Mouse (Mus musculus) erythroblast, adult 5-6 weeks (primary cell): ENCODE data around the gene Higd2a. TPM values are rescaled to one million over a fixed set of nuclear protein-coding genes. Genes with fewer than 3 reads are reported as not detected.

ENCODE experiments used
- ATAC-seq: replicated peaks from 2 replicates; pipeline ENCODE4 v1.8.0; 2016; ENCODE audit warnings: moderate number of reproducible peaks, mild to moderate bottlenecking, moderate TSS enrichment, inconsistent platforms; ENCODE audit not compliant: poor library complexity, low FRiP score, severe bottlenecking
- total RNA-seq, 2 experiments: library from RNA; stranded (forward) in 1 of 2; stranded (reverse) in 1 of 2; fragments of 150-400 nt in 1 of 2; fragments of 200-764, 138-1000 nt in 1 of 2; gene quantifications; 2 replicates each; pipeline versions ENCODE4 v1.2.3 to v1.2.4; 2015 to 2017; ENCODE audit warnings: low replicate concordance in 2 of 2

Gene Higd2a
- total RNA-seq (2015; ENCODE audit: low replicate concordance) = 32.1 and 54.3 TPM in 2 replicates
- total RNA-seq (2017; ENCODE audit: low replicate concordance) = 8.4 and 17.1 TPM in 2 replicates

DNA sequence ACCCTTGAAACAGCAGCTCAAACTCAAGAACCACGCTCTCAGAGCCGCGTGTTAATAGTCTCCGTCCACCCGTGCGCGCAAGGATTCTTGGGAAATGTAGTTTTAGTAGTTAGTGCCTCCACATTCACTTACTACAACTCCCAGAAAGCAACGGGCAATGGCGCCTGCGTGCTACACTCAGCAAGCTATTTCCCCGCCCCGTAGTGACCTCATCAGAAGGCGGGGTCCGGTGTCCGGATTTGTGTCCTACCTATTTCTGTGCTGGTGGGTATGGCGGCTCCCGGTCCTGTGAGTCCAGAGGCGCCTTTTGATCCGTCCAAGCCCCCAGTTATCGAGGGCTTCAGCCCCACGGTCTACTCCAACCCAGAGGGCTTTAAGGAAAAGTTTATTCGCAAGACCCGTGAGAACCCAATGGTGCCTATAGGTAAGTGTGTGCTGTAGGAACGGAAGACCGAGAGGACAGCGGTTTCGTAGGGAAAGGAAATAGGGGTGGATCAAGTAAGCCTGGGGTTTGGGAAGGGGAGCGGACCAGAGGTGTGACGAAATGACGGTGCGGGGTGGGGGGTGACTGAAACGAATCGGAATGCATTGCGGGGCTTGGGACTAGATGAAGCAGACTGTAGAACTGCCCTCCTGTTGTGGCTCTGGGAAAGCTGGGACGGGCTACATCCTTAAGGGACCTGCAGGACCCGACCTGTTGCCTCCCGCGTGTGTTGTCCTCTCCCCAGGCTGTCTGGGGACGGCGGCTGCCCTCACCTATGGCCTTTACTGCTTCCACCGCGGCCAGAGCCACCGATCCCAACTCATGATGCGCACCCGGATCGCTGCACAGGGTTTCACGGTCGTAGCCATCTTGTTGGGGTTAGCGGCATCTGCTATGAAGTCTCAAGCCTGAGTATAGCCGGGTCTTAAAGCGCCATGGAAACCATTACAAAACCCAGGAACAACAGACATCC, at the start of gene Higd2a, which contains the start of gene Nop16:
Higd2a (plus strand) TSS at position 212 of the 956 bp plus-strand sequence.
Nop16 (minus strand) TSS at position 95 of the 956 bp plus-strand sequence.
- peak; percentile 96 for ATAC-seq

DNA sequence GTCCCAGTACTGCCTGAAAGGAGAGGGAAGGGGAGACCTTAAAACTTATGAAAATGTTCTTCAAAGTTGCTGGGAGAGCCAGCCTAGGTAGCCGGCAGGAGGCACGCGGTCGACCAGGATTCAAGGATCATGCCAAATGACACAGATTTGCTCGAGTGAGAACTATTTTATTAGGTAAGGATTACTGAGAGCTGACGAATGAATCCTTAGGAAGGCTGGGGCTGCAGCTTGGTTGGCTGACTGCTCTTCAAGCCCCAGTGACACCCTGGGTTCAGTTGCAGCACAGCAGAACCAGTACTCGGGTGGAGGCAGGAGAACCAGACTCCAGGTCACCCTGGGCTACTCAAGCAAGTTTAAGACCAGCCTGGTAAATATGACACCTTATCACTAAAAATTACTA, 42.0 kb upstream of the Higd2a start:
- ATAC-seq = no peak

DNA sequence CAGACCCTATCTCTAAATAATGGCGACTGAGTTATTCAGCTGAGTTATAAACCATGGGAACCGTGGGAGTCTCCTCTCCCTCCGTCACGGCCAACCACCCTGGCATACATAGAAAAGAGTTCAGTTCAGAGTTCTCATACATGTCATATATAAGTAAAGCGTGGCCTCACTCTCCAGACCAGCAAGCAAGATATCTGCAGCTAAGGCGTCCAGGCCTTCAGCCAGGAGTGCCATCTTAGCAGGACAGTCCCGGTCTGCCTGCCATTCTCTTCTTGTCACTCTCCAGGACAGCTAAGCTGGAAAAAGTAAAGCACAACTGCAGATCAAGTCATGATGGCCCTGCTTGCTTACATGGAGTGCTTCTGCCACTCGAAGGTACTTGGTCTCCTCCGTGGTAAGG, 33.8 kb upstream of the Higd2a start:
- no peak for ATAC-seq

DNA sequence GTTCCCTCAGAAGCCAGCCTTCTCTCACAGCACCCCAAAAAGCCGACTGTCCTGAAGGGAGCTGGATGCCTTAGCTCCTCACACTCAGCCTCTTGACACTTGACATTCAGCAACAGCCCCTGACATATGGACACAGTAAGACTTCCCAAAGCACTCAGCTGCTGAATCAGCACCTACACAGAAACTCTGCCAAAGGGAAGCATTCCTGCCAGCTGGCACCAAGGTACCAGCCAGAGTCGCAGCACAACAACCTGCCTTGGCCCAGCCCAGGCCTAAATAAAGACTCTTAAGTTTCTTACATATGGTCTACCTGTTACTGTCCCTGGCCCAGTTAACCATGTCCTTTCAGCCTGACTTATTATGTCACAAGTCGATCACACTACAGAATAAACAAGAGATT, 33.2 kb upstream of the Higd2a start:
- no peak for ATAC-seq

DNA sequence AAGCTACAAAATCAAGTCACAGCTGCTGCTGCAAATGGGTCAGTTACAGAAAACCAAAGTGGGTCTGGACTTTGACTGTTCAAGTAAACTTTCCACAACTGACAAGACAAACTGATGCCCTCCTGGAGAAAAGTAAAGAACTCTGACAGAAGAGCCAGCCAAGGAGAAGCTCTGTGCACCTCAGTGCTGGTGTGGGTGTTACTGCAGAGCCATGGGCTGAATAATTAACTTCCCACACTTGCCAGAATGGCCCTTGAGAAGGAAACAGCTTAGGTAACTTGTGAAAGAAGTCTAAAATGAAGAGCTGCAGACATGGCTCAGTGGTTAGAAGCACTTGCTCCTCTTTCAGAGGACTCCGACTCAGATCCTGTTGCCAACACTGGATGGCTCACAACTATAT, 32.4 kb upstream of the Higd2a start:
- no peak for ATAC-seq

DNA sequence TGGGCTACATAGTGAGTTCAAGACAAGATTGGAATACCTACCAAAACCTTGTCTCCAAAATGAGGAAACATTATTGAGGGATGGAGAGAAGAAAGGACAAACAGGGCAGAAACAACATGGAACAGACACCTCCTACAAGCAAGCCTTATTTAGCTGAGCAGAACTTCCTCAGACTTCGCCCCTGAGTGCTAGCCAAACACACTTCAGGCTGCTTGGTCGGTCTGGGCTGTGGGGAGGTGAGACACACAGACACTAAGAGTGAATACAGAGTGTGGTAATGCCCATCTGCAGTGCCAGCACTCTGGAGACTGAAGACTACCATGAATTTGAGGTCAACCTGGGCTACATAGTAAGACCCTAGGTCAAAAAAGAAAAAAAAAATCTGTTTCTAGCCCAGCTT, 30.4 kb upstream of the Higd2a start:
- ATAC-seq = no peak

DNA sequence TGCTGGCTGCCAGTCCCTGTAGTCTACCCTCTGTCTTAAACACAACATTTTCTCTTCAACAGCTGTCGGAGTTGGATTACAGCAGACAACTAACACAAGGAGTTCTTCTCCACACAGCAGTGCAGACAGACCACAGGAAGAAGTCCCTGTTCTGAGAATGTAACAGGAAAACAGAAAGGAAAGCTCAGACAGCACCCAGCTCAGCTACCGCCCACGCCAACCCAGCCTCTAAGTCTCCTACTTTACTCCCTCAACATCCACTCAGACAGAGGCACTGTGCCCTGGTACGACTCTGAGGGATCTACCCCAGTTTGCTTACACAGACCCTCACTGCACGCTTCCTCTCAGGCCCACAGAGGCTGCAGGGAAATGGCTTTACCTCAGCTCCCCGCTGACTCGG, 29.4 kb upstream of the Higd2a start:
- ATAC-seq = no peak

DNA sequence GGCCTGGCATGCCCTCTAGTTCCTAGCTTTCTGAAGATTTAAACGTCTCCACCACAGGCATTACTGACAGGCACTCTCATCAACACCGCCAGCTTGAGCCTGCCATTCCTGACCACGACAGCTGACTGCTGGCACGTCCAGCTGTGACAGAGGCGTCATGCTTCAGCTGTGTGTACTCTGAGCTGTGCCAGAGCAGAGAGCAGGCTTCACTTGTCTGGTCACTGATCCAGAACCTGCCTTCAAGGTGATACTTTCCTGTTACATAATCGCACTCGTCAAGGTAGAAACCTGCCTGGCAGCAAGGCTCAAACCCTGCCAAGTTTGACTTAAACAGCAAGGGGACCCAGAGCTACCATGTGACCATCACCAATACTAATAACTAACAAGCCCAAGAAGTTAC, 27.4 kb upstream of the Higd2a start:
- no peak for ATAC-seq

DNA sequence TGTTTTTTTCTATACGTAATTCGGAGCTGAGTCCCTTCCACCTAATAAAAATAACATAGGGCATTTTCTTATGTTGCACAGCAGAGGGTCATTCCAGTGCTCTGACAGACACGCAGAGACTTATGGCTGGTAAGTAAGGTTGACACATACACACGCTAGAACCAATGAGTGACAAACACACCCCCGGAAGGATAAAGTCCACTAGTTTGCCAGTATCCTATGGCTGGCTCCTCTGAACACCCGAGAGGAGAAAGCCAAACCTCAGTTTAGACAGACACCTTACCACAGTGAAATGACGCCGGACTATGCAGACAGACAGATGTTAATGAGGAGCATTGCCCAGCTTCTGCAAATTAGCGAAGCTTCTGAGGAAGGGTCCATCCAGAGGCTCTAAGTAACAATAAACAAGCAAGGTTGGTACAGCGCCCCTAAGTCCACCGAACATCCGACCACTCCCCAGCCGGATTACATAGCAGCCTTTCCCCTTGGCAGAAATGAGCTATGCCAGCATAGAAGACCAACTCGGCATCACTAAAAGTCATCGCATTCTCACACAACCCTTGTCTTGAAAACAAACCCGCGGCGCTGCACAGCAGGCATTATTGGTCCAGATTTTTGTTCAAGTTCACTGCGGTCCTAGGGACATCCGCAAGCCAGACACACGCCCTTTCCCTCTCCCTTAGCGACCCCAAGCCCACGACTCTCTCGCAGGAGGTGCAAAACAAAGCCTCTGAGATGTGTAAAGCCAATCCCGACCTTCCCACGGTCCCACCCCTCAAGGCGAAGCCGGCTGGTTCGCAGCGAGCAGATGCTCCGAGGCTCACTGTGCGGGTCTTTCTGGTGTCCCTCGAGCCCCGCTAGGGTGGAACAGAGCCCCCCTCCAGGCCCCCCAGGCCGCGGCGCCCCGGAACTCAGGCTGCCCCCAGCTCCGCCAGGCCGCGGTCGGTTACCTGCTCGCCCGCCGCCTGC, 25.5 kb upstream of the Higd2a start:
- ATAC-seq = peak; percentile 12; the same call in 1 of the 2 replicates

DNA sequence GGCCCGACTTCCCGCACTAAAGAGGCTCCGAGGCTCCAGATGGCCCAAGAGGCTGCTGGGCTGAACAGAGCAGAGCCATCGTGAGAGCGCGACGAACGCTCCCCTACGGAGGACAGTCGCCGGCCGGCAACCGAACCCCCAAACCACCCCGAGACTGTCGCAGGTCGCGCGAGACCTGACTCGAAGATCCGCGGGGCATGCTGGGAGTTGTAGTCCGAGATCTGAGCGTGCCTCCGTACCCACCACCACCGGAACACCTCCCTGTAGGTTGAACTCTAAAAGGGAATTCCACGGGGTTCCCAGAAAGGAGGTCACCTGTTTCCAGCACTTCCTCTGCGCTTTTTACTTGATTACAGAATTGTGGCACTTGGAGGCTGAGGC, 24.8 kb upstream of the Higd2a start, which contains the start of gene 4833439L19Rik:
4833439L19Rik (minus strand) TSS at position 235 of the 381 bp plus-strand sequence.
- peak; percentile 97 for ATAC-seq

DNA sequence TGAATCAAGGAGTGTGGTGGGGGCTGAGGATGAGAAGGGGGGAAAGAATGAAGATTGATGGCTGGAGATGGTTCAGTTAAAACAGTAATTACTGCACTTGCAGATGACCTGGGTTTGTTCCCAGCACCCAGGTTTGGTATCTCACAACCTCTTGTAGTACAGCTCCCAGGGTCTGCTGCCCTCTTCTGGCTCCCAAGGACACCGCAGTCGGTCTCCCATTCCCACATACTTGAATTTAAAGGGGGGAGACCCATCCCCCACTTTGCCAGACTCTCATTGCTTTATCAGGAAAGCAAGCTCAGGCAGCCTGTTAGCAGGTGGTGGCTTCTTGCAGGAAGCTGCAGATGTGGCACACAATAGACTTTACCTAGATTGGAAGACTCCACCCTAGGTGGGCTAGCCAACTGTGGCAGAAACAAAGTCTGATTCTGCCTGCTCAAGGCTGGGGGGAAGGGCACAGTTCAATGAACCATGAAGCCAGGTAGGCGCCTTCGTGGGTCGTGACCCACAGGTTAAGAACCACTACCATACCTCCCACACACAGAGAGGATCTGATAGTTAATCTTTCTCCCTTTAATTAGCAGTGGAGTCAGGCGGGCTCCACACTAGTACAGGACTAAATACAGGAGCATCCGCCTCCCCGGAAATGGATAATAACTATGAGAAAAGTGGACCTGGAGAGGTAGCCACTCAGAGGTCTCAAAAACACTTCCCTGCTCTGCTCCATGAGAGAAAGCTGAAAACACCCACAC, 24.2 kb upstream of the Higd2a start:
- peak; percentile 73 for ATAC-seq

DNA sequence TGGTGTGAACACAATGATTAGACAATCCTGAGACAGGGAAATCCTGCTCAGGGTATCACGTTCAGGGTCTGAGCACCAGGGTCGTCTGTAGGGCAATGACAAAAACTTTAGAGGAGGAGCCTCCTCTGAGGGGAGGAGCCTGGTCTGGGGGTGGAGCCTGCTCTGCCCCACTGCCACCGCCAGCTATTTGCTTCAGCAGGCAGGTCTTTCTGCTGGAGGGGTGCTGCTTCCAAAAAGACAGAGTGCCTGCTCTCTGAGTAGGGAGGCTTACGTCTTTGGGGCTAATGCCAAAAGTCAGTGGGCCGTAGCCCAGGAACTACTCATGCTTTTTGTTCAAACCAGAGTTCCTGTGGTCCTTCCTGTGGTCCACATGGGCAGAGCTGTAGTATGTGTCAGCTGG, 21.6 kb upstream of the Higd2a start:
- ATAC-seq = no peak

DNA sequence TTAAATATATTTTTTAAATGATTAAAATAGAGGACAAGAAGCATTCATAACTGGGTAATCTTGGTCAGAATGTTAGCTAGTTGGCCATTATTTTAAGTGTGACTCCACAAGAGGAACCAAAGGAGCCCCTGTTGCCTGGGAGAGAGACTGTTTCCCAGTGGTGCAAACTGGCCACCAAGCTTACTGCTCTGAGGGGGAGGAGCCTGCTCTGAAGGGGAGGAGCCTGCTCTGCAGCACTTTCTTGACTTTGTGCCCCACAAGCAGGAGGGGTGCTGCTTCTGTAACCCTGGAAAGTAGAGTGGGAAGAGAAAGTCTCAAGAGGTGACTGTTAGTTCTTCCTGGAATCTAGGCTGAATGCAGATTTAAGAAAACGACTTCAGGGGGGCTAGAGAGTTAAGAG, 20.7 kb upstream of the Higd2a start:
- ATAC-seq = no peak

DNA sequence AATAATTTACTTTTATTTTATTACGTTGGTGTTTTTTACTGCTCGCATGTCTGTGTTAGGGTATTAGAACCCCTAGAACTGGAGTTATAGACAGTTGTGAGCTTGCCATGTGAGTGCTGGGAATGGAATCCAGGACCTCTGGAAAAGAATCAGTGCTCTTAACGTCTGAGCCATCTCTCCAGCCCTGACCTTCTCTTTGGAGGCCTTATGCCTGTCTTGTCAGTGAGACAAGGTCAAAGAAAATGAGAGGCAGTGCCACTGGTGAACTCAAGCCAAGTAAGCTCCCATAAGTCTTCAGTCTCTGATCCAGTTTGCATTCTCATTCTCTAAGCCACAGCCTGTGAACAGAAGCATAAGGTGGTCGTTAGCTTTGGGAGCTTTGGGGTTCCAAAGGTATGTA, 19.3 kb upstream of the Higd2a start:
- no peak for ATAC-seq

DNA sequence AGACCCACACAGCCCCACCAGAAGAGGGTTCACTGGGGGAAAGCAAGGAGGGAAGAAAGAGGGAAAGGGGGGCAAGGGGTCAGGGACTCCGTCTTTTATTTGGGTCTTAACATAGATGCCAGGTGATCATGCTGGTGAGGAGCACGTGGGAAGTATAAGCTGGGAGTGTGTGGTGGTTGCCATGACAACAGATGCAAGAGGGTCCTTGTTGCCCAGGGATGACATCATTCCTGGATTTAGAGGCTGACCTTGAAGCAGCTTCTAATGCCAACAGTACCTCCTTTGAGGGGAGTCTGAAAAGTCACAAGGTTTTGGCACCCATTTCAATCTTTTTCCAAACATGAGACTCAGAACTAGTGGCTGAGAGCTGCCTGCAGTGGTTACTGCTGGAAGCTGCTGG, 18.4 kb upstream of the Higd2a start:
- ATAC-seq = no peak

DNA sequence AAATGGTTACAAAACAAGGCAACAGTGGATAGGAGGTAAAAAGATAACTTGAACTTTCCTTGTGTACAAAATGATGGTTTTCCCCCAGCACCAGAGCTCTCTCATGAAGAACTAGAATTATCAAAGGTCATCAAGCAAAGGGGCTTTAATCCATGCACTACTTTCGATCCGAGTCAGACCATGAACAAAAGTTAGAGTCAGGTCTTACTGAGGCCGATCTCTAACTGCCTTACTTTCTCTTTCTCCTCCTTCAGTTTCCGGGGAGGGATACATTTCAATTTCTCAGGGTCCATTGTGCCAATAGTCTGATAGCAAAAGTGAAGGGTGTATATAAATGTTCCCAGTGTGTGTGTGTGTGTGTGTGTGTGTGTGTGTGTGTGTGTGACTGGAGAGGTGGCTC, 17.4 kb upstream of the Higd2a start:
- no peak for ATAC-seq

DNA sequence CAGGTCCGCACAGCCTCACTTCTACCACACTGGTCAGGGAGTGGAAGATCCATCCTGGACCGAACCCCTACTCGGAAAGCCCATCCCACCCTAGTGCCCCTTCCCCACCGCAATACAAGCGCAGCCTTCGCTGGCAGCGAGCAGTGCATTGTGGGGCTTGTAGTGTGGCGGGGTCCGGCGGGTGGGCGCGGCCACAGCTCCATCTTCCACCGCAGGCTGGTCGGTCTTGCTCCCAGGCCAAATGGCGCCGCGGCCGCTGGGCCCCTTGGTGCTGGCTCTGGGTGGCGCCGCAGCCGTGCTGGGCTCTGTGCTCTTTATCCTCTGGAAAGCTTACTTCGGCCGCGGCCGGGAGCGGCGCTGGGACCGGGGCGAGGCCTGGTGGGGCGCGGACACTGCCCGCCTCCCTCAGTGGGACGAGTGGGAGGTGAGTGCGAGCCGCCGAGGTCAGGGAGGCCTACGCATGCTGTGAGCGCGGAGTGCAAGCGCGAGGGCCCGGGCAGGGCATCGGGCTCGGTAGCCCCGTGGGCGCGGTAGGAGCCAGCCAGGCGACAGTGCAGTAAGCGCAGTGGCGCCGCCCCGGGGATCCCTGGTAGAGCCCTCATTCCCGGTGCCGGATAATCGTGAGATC, 15.0 kb upstream of the Higd2a start, which contains the start of gene Arl10:
Arl10 (plus strand) TSS at position 162 of the 628 bp plus-strand sequence.
- no peak for ATAC-seq

DNA sequence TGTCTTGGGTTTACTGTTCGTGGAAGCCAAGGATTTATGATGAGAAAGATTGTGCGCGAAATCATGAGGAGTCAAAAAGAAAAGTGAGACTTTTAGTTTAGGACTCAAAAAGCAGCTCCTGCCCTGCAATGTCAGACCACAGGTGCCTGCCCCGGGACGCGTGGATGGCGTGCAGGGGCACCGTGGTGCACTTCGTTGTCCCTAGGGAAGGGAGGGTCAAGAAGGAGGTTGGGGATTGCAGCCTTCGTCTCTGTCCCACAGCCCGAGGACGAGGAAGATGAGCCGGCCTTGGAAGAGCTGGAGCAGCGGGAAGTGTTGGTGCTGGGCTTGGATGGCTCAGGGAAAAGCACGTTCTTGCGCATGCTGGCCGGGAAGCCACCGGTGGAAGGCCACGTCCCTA, 14.5 kb upstream of the Higd2a start:
- ATAC-seq = no peak
